Mouse (Mus musculus): ENCODE measurements around the gene Olfr66.

Olfr66 gene

GRCm38 (mm10) chr7:103886152-103886551 lies at the start of gene Olfr66:
Gene Olfr66, minus strand, starts transcription at chr7:103886252.
- DNase-seq (ENCODE audit: extremely low spot score, low read depth, low spot score), result no peak

- DNase-seq (ENCODE audit: extremely low spot score, low read depth, low spot score), result no peak
These were observed 48.2 kb upstream of the Olfr66 start, which contains the start of gene Olfr632 for GRCm38 (mm10) chr7:103934264-103934663. Gene Olfr632, plus strand, starts transcription at chr7:103934347.

GRCm38 (mm10) chr7:103928525-103928924 lies 42.5 kb upstream of the Olfr66 start, which contains the start of gene Olfr631:
Gene Olfr631, plus strand, starts transcription at chr7:103928825.
- no peak for DNase-seq (ENCODE audit: extremely low spot score, low read depth, low spot score)

- no peak for DNase-seq (ENCODE audit: extremely low spot score, low read depth, low spot score)
These were observed 29.3 kb upstream of the Olfr66 start for GRCm38 (mm10) chr7:103915338-103915737.

- no peak for DNase-seq (ENCODE audit: extremely low spot score, low read depth, low spot score)
These were observed 27.0 kb upstream of the Olfr66 start for GRCm38 (mm10) chr7:103912969-103913511.

GRCm38 (mm10) chr7:103910047-103910446 lies 24.0 kb upstream of the Olfr66 start:
- DNase-seq (ENCODE audit: extremely low spot score, low read depth, low spot score), result no peak

- no peak for DNase-seq (ENCODE audit: extremely low spot score, low read depth, low spot score)
These were observed 17.1 kb upstream of the Olfr66 start, which contains the start of gene Olfr65 for GRCm38 (mm10) chr7:103903187-103903586. Gene Olfr65, plus strand, starts transcription at chr7:103903487.

GRCm38 (mm10) chr7:103894385-103894784 lies 8.3 kb upstream of the Olfr66 start, which contains the start of gene Olfr64:
Gene Olfr64, minus strand, starts transcription at chr7:103894485.
- DNase-seq (ENCODE audit: extremely low spot score, low read depth, low spot score), result no peak

- DNase-seq (ENCODE audit: extremely low spot score, low read depth, low spot score), result no peak
These were observed 9.0 kb downstream of the Olfr66 start for GRCm38 (mm10) chr7:103877093-103877492.

GRCm38 (mm10) chr7:103874451-103874850 lies 11.6 kb downstream of the Olfr66 start:
- DNase-seq (ENCODE audit: extremely low spot score, low read depth, low spot score), result no peak

- no peak for DNase-seq (ENCODE audit: extremely low spot score, low read depth, low spot score)
These were observed 13.0 kb downstream of the Olfr66 start for GRCm38 (mm10) chr7:103873064-103873463.

- DNase-seq (ENCODE audit: extremely low spot score, low read depth, low spot score), result no peak
These were observed 15.4 kb downstream of the Olfr66 start for GRCm38 (mm10) chr7:103870667-103871066.

GRCm38 (mm10) chr7:103865716-103866115 lies 20.3 kb downstream of the Olfr66 start:
- DNase-seq (ENCODE audit: extremely low spot score, low read depth, low spot score), result no peak

GRCm38 (mm10) chr7:103861531-103861930 lies 24.5 kb downstream of the Olfr66 start:
- DNase-seq (ENCODE audit: extremely low spot score, low read depth, low spot score), result no peak

GRCm38 (mm10) chr7:103860855-103861254 lies 25.2 kb downstream of the Olfr66 start:
- peak; percentile 22 for DNase-seq (ENCODE audit: extremely low spot score, low read depth, low spot score)

- DNase-seq (ENCODE audit: extremely low spot score, low read depth, low spot score), result no peak
These were observed 27.0 kb downstream of the Olfr66 start for GRCm38 (mm10) chr7:103859076-103859475.

GRCm38 (mm10) chr7:103854669-103855068 lies 31.4 kb downstream of the Olfr66 start:
- DNase-seq (ENCODE audit: extremely low spot score, low read depth, low spot score), result no peak

- DNase-seq (ENCODE audit: extremely low spot score, low read depth, low spot score), result no peak
These were observed 33.0 kb downstream of the Olfr66 start, which contains the start of gene Hbb-y for GRCm38 (mm10) chr7:103853090-103853489. Gene Hbb-y, minus strand, starts transcription at chr7:103853216.

GRCm38 (mm10) chr7:103844525-103845325 lies 41.3 kb downstream of the Olfr66 start:
- no peak for DNase-seq (ENCODE audit: extremely low spot score, low read depth, low spot score)

GRCm38 (mm10) chr7:103843034-103843433 lies 43.0 kb downstream of the Olfr66 start, which contains the start of gene Hbb-bh1:
Gene Hbb-bh1, minus strand, starts transcription at chr7:103843164.
- no peak for DNase-seq (ENCODE audit: extremely low spot score, low read depth, low spot score)

- DNase-seq (ENCODE audit: extremely low spot score, low read depth, low spot score), result no peak
These were observed 45.8 kb downstream of the Olfr66 start, which contains the start of gene Hbb-bh2 for GRCm38 (mm10) chr7:103840268-103840667. Gene Hbb-bh2, minus strand, starts transcription at chr7:103840520.
